Mouse (Mus musculus): ENCODE measurements around the gene Dedd2. TPM values are rescaled to one million over a fixed set of nuclear protein-coding genes. Genes with fewer than 3 reads are reported as not detected.

The Dedd2 gene
- total RNA-seq, 2 experiments from 2014 or later = 14.8 to 16.9 TPM

- DNase-seq = peak; percentile 20
These were observed 41.4 kb downstream of the Dedd2 start for GRCm38 (mm10) chr7:25178787-25179605.

- no peak for DNase-seq
These were observed 42.1 kb downstream of the Dedd2 start for GRCm38 (mm10) chr7:25178317-25178716.

GRCm38 (mm10) chr7:25174343-25174742 is 46.1 kb downstream of the Dedd2 start:
- no peak for DNase-seq

- no peak for DNase-seq
These were observed 47.7 kb downstream of the Dedd2 start for GRCm38 (mm10) chr7:25172669-25173068.

- DNase-seq = no peak
These were observed 49.8 kb downstream of the Dedd2 start for GRCm38 (mm10) chr7:25170583-25170982.

GRCm38 (mm10) chr7:25166106-25166505 is 54.3 kb downstream of the Dedd2 start:
- no peak for DNase-seq

- no peak for DNase-seq
These were observed 64.2 kb downstream of the Dedd2 start for GRCm38 (mm10) chr7:25156158-25156648.

GRCm38 (mm10) chr7:25155469-25156157 is 64.8 kb downstream of the Dedd2 start:
- peak; percentile 19 for DNase-seq

- no peak for DNase-seq
These were observed 65.8 kb downstream of the Dedd2 start for GRCm38 (mm10) chr7:25154648-25155047.

- no peak for DNase-seq
These were observed 66.6 kb downstream of the Dedd2 start for GRCm38 (mm10) chr7:25153841-25154240.

GRCm38 (mm10) chr7:25151916-25152556 is 68.4 kb downstream of the Dedd2 start:
- DNase-seq = no peak

GRCm38 (mm10) chr7:25151009-25151408 is 69.4 kb downstream of the Dedd2 start:
- DNase-seq = no peak

GRCm38 (mm10) chr7:25150151-25150663 is 70.2 kb downstream of the Dedd2 start:
- no peak for DNase-seq

Small RNA genes lying within 50 kb of the gene (microRNA-seq; reads per million reads assigned to microRNA genes)
- not detected for gene Mir7048

Other genes starting within 250 kb of the Dedd2 start
- 100 to 1,000 TPM; 222 to 234 TPM for gene Rabac1, start 247.9 kb downstream of the Dedd2 start, total RNA-seq (2021)
- 10 to 100 TPM; 26.2 to 42.2 TPM for gene Atp1a3, start 214.7 kb downstream of the Dedd2 start, total RNA-seq (2021)
- gene Grik5, start 148.3 kb downstream of the Dedd2 start, total RNA-seq (2021) = 10 to 100 TPM; 16.1 to 25.3 TPM
- gene Zfp574, start 148.0 kb downstream of the Dedd2 start, total RNA-seq (2021) = 10 to 100 TPM; 18.3 to 18.5 TPM
- 1 to 10 TPM; 2.3 to 3.6 TPM for gene Pou2f2, start 40.9 kb downstream of the Dedd2 start, total RNA-seq (2021)
- 10 to 100 TPM in 1 of 2 experiments, 1 to 10 TPM in 1; 9.2 to 11.8 TPM for gene Zfp526, start 810 bp upstream of the Dedd2 start, total RNA-seq (2021)
- gene Gsk3a, start 17.2 kb upstream of the Dedd2 start, total RNA-seq (2021) = 10 to 100 TPM; 92.5 to 96.7 TPM
- gene Erf, start 30.1 kb upstream of the Dedd2 start, total RNA-seq (2021) = 10 to 100 TPM; 33.0 to 42.3 TPM
- gene Cic, start 47.1 kb upstream of the Dedd2 start, total RNA-seq (2021) = 100 to 1,000 TPM in 1 of 2 experiments, 10 to 100 TPM in 1; 92.7 to 116 TPM
- 10 to 100 TPM; 38.1 to 39.7 TPM for gene Pafah1b3, start 77.4 kb upstream of the Dedd2 start, total RNA-seq (2021)
- not detected for gene Prr19, start 80.8 kb upstream of the Dedd2 start, total RNA-seq (2021)
- 1 to 10 TPM; 1.1 to 2.2 TPM for gene Tmem145, start 85.5 kb upstream of the Dedd2 start, total RNA-seq (2021)
- 10 to 100 TPM; 31.1 to 41.0 TPM for gene Megf8, start 96.5 kb upstream of the Dedd2 start, total RNA-seq (2021)
- gene Cnfn, start 149.1 kb upstream of the Dedd2 start, total RNA-seq (2021) = not detected
- 100 to 1,000 TPM; 391 to 441 TPM for gene Lipe, start 178.1 kb upstream of the Dedd2 start, total RNA-seq (2021)
- gene Cxcl17, start 192.3 kb upstream of the Dedd2 start, total RNA-seq (2021) = not detected

Data from adrenal gland, postnatal 10 days (tissue).